Mouse (Mus musculus) urinary bladder, adult 18-20 months (tissue): ENCODE data around the gene Upk3b.

Experiments
- DNase-seq, 2 experiments: peaks; one replicate each; pipeline ENCODE4 v3.0.0; 2022; ENCODE audit warnings: low spot score in 2 of 2, mixed read lengths in 2 of 2

Gene Upk3b

DNA sequence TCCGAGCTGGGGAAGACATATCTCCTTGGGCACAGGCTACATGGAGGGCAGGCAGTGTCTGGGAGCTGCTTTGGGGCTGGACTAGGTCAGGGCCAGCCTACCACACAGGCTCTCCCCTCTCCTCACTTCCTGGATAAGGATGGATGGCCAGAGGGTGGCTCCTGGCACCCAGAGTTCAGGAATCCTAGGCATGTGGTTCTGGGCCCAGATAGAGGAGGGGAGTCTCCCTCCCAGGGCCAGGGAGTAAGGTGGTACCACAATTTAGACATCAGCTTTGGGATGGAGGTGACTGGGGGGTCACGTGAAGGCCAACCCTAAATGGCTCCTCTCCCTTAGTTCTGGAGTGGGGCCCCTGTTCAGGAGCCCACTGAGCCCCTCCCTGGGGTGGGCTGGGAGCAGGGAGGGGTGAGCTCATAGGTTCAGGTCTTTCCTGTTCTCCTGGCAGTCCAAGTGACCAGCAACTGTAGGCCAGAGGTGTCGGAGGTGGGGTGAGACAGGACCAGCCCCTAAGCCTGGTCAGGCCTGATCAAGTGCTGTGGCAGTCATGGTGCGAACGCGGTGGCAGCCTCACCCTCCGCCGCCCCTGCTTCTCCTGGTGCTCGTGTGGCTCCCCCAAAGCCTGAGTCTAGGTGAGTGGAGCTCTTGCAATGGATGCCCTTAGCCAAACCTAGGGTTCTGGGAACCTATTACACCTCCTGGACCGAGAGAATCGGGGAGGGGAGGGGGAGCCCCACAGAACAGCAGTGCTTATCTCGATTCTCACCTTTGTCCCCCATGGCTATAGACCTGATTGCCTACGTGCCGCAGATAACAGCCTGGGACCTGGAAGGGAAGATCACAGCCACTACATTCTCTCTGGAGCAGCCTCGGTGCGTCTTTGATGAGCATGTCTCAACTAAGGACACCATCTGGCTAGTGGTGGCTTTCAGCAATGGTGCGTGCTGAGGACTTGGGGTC, at the start of gene Upk3b:
Gene Upk3b (plus strand): TSS at position 239 of the 957 bp plus-strand sequence.
- DNase-seq, result peak; percentile 56 to 76

DNA sequence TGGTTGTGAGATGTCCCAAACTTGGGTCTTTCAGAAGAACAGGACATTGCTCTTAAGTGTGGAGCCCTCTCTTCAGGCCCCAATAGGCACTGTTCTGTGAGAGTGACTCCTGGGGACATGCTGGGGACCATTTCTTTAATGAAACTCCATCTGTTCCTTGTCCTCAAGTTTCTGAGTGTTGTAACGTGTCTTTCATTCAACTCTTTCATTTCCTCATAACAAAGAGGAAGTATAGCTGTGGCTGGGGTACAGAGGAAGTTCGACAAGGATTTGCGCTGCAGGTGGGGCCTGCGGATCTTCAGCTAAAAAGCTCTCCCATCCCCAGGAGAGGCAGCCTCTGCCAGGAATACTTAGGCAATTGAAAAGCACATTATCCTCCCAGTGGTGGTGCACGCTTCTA, 47.7 kb upstream of the Upk3b start:
- DNase-seq, result no peak

DNA sequence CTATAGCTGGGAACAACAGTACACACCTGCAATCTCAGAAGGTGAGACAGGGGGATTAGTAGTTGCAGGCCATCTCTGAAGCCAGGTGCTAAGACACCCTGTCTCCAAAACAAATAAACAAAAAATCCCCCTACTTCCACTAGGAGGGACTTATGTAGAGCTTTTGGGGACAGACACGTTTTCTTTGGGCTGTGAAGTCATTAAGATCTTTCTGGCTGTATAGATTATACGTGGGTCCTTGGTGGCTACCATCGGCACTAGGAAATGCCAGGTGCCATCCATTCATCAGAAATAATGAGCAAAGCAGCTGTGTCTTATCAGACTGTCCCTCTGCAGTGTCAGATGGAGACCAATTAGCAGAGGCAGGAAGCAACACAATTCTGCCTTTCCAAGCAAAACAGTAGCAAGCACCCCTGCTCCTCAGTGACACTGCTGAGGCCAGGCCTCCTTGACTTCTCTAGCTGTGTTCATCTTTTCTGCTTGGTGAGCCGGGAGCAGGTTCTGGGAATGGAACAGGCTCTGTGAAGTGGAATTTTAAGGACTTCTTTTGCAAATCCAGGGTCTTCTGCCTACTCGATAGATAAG, 44.8 kb upstream of the Upk3b start:
- no peak for DNase-seq

DNA sequence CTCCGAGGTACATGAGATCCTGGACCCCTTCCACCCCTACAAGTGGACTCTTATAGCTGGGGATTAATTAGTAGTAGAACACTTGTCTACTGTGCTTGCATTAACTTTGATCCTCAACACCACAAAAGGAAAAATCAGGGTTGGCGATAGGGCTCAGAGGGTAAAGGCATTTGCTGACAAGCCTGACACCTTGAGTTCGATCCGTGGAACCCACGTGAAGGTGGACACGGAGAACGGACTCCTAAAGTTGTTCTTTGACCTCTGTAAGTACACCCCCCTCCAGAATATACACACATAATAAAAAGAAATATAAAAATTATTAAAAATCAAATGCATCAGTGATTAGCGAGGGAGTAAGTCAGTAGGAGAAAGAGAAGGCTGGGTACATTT, 44.0 kb upstream of the Upk3b start:
- no peak for DNase-seq

- peak; percentile 73 to 83 for DNase-seq
These were observed 43.3 kb upstream of the Upk3b start, which contains the start of gene Dtx2 for GRCm38 (mm10) chr5:135994725-135995687. TSS of gene Dtx2 (plus strand) at chr5:135994800.

DNA sequence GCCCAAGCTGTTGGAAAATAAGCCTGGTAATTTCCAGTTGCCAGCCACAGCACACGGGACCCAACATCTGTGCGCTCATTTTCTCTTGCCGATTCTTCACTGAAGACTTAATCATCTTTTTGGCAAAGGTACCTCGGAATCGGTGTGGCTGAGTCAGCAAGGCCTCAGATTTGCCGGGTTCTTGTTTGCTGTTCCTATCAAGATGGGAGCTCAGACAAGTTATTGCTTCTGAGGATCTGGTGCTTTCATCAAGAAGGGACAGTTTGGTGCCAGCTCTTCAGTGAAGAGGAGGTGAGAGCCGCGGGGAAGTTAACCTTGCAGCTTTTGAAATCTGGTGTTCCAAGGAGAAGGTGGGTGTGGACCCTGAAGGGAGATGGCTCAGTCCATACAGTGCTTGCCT, 42.1 kb upstream of the Upk3b start:
- DNase-seq, result no peak

DNA sequence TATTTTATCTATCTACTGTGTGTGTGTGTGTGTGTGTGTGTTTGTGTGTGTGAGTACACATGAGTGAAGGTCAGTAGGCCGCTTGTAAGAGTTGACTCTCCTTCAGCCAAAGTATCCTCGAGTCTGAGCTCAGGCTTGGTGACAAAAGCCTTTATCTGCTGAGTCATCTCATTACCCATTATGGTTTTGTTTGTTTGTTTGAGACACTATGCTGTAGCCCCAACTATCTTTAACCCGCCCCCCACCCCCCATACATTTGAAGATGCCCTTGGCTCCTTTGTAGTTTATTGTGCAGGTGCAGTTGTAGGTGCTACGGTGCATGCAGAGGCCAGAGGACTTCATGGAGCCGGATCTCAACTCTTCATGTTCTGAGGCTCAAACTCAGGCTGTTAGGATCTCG, 37.1 kb upstream of the Upk3b start:
- no peak for DNase-seq

GRCm38 (mm10) chr5:136002325-136002724, 36.0 kb upstream of the Upk3b start:
- no peak for DNase-seq

DNA sequence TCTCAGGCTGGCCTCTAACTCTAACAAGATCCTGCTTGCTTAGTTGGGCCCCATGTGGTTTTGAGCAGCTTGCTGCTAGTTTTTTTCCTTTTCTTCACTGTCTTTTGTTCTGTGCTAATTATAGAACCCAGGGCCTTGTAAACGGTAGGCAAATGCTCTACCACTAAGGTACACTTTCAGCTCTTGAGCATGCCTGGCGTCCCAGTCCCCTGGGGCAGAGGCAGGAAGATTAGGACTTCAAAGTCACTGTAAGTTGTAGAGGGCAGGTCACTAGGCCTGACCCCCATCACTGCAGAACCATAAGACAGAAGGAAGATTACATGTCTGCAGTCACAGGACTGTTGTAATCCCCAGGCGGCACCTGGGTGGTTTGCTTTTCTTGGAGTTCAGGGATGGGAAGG, 35.5 kb upstream of the Upk3b start:
- no peak for DNase-seq

DNA sequence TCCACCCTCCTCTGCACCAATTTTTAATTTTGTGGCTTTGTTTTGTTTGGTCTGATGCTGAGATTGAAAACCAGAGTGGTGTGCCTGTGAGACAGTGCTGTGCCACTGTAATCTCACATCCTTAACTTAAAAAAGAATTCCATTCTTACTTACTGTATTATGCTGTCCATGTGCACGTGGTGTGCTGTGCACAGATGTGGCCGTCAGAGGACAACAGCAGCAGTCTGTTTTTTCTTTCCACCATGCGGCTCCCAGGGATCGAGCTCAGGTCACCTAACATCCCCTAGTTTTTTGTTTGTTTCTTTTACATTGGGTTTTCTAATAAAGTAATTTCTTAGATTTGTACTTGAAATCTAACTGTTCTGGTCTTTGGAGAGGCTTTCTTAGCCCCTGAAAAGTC, 33.8 kb upstream of the Upk3b start:
- no peak for DNase-seq

- DNase-seq, result no peak
These were observed 30.6 kb upstream of the Upk3b start for GRCm38 (mm10) chr5:136007745-136008144.

- no peak for DNase-seq
These were observed 23.4 kb upstream of the Upk3b start for GRCm38 (mm10) chr5:136014877-136015276.

DNA sequence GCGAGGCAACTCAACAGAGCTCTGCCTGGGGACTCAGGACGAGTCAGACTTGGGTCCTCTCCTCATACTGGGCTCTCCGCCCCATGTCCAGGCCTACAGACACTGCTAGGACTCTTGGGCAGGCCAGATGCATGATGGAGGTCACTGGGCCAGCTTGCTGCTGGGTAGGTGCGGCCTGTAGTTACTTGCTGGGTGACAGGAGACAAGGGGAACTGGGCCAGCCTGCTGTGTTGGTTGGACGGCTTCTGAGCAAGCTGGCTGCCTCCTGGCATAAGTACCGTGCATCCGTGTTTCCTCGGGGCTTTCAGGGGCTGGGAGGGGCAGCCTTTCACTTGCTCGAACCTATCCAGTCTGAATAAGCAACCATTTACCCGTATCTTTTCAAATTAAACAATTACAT, 22.7 kb upstream of the Upk3b start:
- peak; percentile 66 to 77 for DNase-seq

DNA sequence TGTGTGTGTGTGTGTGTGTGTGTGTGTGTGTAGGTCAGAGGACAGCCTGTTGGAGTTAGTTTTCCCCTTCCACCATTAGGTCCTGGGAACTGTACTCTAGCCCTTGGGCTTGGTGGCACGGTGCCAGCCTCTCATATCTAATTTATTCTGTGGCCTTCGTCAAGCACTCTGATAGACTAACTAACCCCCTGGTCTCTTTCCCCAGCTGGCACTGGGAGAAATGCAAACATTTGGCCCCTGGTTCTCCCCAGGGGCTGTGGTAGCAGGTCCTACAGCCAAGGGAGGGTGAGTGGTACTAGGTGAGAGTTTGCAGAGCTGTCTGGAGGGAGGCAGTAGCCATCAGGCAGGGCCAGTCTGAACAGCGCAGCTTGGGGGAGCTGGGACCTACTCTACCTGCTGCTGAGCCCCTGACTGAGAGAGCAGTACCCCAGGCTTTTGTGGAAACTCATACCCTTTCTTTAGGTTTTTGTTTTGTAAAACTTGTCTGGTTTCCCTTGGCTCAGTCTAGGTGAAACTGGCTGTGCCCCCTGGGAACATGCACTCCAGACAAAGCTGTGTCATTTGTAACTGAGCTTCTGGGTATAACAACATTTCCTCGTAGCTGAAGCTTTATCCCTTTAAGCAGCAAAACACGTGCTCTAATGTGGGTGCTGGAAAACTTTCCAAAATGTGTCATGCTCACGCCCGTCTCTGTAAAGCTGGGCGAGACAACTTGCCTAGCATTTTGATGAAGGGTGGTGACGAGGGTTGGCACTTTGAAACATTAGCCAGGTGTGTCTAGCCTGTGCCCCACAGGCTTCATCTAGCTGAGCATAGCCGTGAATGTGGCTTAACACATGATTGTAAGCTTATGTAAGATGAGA, 22.1 kb upstream of the Upk3b start:
- DNase-seq, result no peak

DNA sequence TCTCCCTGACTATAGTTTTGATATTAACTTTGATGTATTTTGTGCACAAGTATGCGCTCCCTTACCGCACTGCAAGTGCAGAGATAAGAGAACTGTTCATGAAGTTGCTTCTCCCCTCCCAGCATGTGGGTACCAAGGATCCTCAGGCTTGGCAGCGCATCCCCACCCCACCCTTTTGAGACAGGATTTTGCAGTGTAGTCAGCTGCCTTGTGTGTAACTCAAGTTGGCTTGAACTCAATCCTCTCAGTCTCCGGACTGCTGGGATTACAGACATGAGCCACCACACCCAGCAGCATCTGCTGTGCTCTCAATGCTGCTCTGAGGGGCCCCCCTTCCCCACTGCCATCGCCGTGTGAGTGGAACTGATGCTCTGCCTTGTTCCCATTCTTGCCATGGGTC, 21.0 kb upstream of the Upk3b start:
- no peak for DNase-seq

GRCm38 (mm10) chr5:136018726-136019125, 19.6 kb upstream of the Upk3b start:
- no peak for DNase-seq

- DNase-seq, result no peak
These were observed 18.4 kb upstream of the Upk3b start for GRCm38 (mm10) chr5:136019907-136020306.

GRCm38 (mm10) chr5:136025712-136026111, 12.6 kb upstream of the Upk3b start:
- no peak for DNase-seq

DNA sequence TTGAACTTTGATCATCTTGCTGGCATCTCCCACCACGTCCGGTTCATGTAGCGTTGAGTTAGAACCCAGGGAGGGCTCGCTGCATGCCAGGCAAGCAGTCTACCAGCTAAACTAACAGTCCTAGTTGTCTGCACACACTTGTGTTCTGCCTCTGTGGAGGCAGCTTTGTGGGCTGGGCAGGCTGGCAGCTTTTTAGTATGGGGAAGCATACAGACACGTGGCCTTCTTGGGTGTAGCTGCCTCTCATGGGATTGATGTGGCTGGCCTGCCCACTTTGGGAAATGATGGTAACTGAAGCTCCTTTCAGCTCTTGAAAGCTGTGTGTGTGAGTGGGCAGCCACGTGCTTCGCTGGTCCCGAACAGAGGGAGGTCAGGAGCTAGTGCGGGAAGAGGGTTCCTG, 11.4 kb upstream of the Upk3b start:
- no peak for DNase-seq

GRCm38 (mm10) chr5:136027612-136028311, 10.5 kb upstream of the Upk3b start:
- no peak for DNase-seq
